Mouse (Mus musculus) CH12.LX (cell line): ENCODE results near the gene Cenpb.
A peak's percentile ranks its signal among the peaks of the same experiment; 100 is the strongest.

ENCODE experiments used
- CHD2 ChIP-seq: IDR thresholded peaks from 2 replicates; pipeline ENCODE4 v1.6.1; 2011; ENCODE audit warnings: low read length, improper control_type of control experiment
- CTCF ChIP-seq, 2 experiments: IDR thresholded peaks in 1 of 2; conservative IDR thresholded peaks in 1 of 2; 2 replicates each; pipeline ENCODE4 v1.5.1; 2011 to 2012; ENCODE audit warnings: low read depth in 2 of 2, low read length in 2 of 2, improper control_type of control experiment in 1 of 2, inconsistent platforms in 1 of 2, mild to moderate bottlenecking in 1 of 2, moderate library complexity in 1 of 2
- MAX ChIP-seq: IDR thresholded peaks from 2 replicates; pipeline ENCODE4 v1.6.1; 2011; ENCODE audit warnings: low read length, improper control_type of control experiment
- POLR2A ChIP-seq: IDR thresholded peaks from 2 replicates; pipeline ENCODE4 v1.6.1; 2011; ENCODE audit warnings: low read depth, mild to moderate bottlenecking, improper control_type of control experiment, low read length
- RAD21 ChIP-seq: IDR thresholded peaks from 2 replicates; pipeline ENCODE4 v1.6.1; 2011; ENCODE audit warnings: low read depth, mild to moderate bottlenecking, low read length, improper control_type of control experiment, moderate library complexity
- TCF12 ChIP-seq: IDR thresholded peaks from 2 replicates; pipeline ENCODE4 v1.6.1; 2014; ENCODE audit warnings: low read depth, mild to moderate bottlenecking, inconsistent platforms, low read length, improper control_type of control experiment

DNA sequence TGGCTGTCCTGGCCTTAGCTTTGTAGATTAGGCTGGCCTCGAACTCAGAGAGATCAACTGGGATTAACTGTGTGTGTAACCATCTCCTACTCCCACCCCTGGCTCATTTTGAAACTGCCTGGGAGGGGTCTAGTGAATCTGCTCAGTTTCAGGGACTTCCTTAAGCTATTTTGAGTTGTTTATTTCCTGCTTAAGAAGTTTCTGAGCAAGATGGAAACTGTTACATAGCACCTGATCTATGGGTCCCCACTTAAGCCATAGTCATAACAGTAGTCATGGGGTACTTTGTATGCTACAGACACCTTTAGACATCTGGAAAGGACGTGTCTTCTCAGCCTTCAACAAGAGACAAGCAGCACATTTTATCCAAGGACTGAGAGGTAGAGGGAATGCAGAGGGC lies 20.8 kb upstream of the Cenpb start:
- TF ChIP-seq POLR2A = no peak
- TF ChIP-seq CTCF (conservative IDR thresholded peaks at IDR 0.05 in 1 of 2, IDR thresholded peaks at IDR 0.05 in 1 of 2; ENCODE audit: low read depth in 2 of 2, low read length in 2 of 2) = no peak
- TF ChIP-seq RAD21 = no peak
- TF ChIP-seq MAX = no peak
- TF ChIP-seq TCF12 = peak; percentile 71
- 0 out of 2 replicates have a peak, but pooled peaks have one; percentile 17 for TF ChIP-seq CHD2
